ENCODE assay signal across 1 mouse cellular context in genomic region chr11:87729593-87730185, GRCm38 (mm10).
TF ChIP-seq lines count a peak whose summit lies in the region.

No protein-coding gene starts in this region.

TF ChIP-seq in MEL, 35 proteins besides CTCF, POLR2A, EP300 and RAD21 (continued from another document):
- TF ChIP-seq RCOR1 (IDR thresholded peaks at IDR 0.05; ENCODE audit: low read depth, low read length) (peak; percentile 76; the same call in 1 of the 2 replicates), TAL1 (IDR thresholded peaks at IDR 0.05; ENCODE audit: low read length) (peak; percentile 94), CHD2 (IDR thresholded peaks at IDR 0.05; ENCODE audit: low read length) (no peak), KAT2A (conservative IDR thresholded peaks at IDR 0.05; ENCODE audit: low read depth, low read length) (peak; percentile 49), MYB (IDR thresholded peaks at IDR 0.05; ENCODE audit: low read depth, low read length) (peak; percentile 92), MXI1 (IDR thresholded peaks at IDR 0.05; ENCODE audit: low read depth, low read length) (peak; percentile 90), BHLHE40 (IDR thresholded peaks at IDR 0.05; ENCODE audit: borderline replicate concordance, low read depth, low read length) (peak; percentile 90), USF2 (IDR thresholded peaks at IDR 0.05; ENCODE audit: borderline replicate concordance in 1 of 2, insufficient read depth in 1 of 2, low read depth in 1 of 2, low read length in 2 of 2) (no peak), TCF12 (IDR thresholded peaks at IDR 0.05; ENCODE audit: low read depth, low read length) (peak; percentile 95), UBTF (IDR thresholded peaks at IDR 0.05; ENCODE audit: borderline replicate concordance, insufficient read depth, low read depth, low read length) (no peak), USF1 (IDR thresholded peaks at IDR 0.05; ENCODE audit: low read depth, low read length) (no peak), ZC3H11A (IDR thresholded peaks at IDR 0.05; ENCODE audit: low read depth, low read length) (no peak)
TF ChIP-seq in MEL: peak in this region for 22.
